Mouse (Mus musculus): ENCODE data around the gene Gm21981.

Gene Gm21981

DNA sequence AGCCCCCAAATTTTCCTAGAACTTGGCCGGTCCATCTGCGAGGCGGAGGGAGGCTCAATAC, at the start of gene Gm21981:
Gene Gm21981 (minus strand): TSS at position 14 of the 61 bp plus-strand sequence.
- in situ Hi-C loops (cut with MseI, MboI), result no loop called here

DNA sequence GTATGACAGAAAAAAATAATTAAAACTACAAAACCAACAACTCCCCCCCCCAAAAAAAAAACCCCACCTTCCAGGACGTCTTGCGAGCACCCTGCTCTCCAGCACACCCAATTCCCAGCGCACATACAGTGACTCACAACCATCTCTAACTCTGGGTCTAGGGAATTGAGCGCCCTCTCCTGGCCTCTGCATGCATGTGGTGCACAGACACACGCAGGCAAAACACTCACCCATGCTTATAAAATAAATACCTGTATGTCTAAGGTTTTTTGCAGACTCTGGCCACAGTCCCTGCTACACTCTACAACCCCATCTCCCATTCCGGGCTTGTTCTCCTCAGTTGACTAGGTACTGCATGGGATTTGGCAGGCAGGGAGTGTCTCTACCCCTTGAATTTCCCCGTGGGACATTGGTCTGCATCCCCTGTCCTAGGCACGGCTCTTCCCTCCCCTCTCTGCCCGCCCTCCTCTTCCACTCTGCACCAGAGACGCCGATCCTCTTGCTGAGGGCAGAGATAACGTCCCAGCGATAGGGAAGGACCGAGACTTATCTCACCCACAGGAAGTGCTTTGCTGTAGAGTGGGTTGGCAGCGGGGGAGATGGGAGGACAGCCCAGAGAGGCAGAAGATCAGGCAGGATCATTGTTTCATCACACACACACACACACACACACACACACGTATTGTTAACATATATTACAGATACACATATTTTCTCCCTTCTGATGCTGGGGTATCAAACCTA, 48.9 kb upstream of the Gm21981 start:
- in situ Hi-C loops (cut with MseI, MboI), result loop anchor here in 1 of 2 experiments (5.0 kb wide), 1 partner anchor 49 kb away; no protein-coding TSS in a partner anchor

DNA sequence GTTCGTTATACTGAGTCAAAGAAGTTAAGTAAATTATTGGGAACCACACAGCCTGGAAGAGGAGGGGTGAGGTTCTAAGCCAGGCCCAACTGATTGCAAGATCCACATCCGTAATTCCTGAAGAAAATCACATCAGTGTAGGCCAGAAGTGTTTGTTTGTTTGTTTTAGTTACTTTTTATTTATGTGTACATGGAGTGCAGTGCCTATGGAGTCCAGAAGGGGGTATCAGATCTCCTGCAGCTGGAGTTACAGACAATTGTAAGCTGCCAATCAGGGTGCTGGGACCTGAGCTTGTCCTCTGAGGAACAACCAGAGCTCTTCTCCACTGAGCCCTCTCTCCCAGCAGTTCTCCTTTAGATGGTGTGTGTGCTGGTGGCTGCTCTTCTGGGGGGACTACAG, 45.9 kb upstream of the Gm21981 start:
- in situ Hi-C loops (cut with MseI, MboI), result loop anchor here in 1 of 2 experiments (5.0 kb wide), 1 partner anchor 52 kb away; no protein-coding TSS in a partner anchor

DNA sequence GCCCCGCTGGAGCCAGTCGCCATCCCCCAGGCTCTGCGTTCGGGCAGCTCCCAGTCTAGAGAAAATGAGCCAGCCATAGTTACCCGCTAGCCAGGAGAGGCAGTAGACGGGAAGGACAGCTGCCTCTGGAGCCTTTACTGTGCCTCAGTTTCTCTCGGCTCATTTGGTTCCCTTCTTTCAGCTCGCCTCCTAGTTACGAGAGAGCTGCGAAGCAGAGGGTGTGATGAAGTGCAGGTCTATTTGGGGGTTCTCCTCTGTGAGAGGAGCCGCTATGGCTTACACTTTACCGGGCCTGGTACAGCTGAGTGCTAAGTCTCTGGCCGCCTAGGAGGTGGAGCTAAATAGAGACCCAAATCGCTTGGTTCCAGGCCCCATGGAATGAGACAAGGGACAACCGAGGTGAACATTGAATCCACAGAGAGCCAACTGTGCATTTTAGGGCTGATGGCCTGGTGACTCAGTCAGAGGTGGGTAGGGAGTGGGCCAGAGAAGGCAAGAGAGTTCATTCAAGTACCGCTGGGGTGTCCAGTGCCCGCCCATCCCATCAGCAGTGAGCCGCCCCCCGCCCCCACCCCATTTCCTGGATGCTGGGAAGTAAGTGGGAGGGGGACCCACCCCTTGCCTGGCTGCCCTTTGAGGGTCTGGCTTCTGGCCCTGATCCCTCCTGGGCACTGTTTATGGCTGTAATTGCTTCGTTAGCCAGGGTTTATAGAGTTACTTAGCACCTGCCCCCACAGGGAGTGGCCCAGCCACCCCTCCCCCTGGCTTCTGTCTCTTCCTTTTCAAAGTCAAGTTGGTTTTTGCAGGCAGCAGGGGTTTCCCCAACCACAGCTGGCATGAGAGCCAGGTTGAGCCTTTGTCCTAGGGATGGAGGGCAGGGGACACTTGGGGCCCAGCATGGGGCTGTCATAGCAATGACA, 44.9 kb upstream of the Gm21981 start:
- in situ Hi-C loops (cut with MseI, MboI), result no loop called here

DNA sequence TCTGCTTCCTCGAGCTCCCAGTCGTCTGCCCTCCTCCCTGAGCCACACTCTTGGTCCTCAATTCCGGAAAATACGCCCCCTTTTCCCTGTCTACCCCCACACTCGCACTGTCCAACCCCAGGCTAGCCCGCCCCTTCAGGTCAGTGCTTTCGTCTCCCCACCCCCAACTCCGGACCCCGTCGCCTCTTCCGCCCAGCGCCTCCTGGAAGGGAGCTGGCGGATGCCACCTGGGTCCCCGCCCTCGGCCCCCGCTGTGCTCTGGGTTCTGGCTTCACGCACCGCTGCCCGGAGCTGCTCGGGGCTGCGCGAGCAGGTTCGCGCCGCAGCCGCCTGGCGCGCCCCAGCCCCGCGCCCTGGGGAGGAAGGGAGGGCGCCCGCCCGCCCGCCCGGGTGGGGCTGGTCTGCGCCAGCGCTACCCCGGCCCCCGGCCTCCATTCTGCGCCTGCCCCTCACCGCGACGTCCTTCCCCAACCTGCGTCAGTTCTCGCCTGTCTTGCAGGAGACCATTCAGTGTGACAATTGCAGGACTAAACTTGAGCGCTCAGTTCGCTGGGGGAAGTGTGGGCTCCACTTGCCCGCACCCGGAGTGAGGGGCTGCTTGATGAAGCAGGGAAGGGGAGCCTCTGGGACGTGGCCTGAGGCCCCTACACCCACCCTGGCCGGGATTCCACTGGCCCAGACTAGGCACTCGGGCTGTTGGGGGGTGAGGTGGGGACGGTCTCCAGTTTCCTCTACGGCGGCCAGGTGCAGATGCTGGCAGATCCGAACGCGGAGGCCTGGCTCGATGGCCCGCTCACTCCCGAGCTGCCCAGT, 44.0 kb upstream of the Gm21981 start:
- in situ Hi-C loops (cut with MseI, MboI), result no loop called here

DNA sequence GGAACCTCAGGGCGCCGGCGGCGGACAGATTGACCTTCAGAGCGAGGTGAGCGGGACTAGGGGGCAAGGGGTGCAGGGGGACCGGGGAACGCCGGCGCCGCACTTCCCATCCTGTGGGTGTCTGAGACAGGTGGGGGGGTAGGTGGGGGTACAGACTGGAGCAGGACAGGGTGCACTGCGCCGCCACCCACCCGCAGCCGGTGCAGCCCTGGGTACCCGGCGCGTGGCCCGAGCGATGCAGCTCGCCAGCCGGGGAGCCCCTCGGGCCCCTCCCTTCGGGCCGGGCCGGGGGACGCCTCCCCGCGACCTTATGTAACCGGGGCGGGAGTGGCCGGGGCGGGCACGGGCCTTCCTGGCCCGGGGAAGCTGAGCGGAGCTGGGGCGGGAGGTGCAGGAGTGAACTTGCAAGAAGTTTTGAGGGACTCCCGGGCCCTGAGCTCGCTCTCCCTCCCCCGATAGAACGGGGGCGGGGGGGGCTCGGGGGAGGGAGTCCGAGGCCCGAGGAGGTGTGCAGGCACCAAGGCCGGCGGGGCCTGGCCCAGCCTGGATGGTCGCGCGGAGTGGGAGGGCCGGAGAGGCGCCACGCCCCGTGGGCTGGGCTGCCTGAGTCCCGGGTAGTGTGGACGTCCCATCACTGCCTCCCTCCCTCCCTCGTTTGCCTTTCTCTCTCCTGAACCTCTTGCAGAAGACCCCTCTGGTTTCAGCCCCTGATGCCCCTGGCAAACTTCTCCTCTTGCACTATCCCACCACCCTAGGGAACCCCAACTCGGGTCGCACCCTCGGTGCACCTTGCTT, 43.2 kb upstream of the Gm21981 start:
- in situ Hi-C loops (cut with MseI, MboI), result no loop called here

DNA sequence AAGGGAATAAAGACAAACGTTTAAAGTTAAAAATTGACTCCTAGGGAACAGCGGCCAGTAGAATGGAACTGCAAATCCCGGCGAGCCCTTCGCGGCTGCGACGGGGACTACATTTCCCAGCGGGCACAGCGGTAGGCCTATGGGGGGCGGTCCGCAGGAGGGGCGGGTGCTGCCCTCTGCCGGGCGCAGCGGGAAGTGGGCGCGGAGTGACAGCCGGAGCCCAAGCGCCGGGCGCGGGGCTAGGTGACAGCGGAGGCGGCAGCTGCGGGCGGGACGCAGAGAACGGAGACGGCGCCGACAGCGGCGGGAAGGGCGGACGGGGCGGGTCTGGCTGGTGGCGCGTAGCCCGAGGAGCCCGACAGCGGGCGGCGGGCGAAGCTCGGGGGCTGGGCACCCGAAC, 42.6 kb upstream of the Gm21981 start, which contains the start of gene Tfeb:
Gene Tfeb (plus strand): TSS at position 175 of the 400 bp plus-strand sequence.
- in situ Hi-C loops (cut with MseI, MboI), result no loop called here

DNA sequence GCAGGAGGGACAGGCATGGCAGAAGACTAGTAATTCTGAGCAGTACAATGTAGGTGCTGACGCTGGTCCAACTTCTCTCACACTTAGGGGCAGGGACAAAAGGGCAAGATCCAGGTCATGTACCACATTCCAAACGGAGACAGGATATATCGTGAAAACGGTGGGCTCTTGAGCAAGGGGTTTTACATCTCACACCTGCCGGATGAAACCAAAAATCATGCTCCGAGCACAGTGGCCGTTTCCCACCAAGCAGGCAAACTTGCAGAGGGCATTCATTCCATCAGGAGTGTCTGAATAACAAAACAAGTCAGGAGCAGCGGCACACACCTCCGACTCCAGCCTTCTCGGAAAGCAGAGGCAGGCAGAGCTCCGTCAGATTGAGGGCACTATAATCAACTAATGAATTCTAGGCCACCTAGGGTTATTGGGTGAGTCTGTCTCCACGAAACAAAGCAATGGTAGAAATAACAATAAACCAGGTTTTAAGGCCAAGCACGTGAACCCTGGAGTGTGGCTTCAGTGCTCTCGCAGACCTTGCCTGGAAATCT, 41.4 kb upstream of the Gm21981 start:
- in situ Hi-C loops (cut with MseI, MboI), result no loop called here

DNA sequence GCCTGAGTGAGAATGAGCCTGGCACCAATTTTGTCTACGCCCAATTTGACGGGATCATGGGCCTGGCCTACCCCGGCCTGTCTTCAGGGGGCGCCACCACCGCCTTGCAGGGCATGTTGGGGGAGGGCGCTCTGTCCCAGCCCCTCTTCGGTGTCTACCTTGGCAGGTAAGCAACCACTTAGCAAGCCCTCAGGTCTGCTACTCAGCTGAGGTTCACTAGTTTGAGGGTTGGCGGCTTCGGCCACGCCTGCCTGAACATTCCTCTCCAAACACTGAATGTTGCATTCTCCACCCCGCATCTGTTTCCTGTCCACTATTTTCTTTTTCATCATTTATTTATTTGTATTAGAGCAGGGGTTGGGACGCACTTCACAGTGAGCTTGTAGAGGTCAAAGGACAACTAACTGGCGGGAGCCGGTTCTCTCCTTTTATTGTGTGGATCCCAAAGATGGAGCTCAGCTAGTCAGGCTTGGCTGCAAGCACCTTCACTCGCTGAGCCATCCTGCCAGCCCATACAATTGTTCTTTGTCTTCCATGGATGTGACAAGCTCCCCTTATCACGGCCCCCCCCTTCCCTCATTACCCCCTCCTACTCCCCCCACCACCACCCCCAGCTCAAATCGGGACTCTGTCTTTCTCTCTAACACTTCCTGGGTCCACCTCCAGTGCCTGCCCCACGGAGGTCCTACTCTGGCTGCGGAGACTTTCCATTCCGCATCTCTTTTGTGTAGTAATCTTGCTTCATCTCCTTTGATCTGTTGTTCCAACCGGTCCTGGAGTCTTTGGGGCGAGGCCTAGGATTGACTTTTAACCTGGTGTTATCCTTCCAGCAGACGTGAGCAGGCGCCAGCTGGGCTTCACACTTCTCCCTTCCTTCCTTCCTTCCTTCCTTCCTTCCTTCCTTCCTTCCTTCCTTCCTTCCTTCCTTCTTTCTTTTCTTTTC, 36.6 kb upstream of the Gm21981 start:
- in situ Hi-C loops (cut with MseI, MboI), result no loop called here

DNA sequence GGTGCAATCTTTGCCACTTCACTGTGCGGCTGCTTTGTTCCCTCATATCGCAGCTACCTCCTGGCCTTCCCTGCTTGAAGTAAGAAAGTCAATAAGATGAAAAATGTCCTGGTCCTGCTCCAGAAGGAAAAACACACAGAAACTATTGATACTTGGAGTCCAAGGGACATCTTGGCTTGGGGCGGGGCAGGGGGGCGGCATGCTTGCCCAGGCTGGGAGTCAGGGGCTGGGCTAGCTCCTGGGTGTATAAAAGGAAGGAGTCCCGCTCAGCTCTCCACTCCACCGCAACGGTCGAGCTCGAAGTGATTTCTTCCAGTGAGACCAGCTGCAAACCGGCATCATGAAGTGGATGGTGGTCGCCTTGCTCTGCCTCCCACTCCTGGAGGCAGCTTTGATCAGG, 32.3 kb upstream of the Gm21981 start, which contains the start of gene Pgc:
Gene Pgc (plus strand): TSS at position 277 of the 400 bp plus-strand sequence.
- in situ Hi-C loops (cut with MseI, MboI), result no loop called here

DNA sequence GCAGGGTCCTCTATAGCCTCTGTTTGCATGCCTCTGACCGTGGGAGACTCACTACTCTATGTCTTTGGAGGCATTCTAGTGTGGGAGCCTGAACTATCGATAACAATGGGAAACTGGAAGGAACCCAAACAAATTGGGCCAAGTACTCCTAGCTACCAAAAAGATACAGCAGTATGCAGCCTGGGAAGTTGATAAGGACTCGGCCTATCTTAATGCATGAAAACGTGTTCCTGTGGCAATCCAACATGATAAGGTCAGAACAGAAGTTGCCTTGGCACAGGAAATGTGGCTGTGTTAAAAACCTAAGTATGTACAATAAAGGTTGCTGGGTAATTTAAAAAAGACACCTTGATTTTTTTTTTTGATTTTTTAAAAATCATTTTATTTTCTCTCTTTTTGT, 26.9 kb upstream of the Gm21981 start:
- in situ Hi-C loops (cut with MseI, MboI), result no loop called here

DNA sequence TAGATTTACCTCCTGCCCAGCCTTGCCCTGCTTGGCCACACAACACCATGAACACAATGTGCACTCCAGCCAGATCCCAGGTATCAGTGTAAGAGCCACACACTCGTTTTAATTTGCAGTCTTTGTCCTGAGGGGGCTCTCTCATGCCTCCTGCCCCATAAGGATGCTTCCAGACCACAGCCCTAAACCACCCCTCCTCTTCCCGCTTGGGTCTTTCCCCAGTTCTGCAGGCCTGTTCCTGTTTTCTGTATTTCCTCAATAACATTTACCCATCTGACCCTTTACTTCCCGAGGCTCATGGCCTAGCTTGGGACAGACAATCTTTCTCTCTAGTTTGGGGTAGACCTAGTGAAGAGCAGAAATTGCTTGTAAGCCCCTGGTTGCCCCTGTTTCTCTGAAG, 20.8 kb upstream of the Gm21981 start:
- in situ Hi-C loops (cut with MseI, MboI), result no loop called here

DNA sequence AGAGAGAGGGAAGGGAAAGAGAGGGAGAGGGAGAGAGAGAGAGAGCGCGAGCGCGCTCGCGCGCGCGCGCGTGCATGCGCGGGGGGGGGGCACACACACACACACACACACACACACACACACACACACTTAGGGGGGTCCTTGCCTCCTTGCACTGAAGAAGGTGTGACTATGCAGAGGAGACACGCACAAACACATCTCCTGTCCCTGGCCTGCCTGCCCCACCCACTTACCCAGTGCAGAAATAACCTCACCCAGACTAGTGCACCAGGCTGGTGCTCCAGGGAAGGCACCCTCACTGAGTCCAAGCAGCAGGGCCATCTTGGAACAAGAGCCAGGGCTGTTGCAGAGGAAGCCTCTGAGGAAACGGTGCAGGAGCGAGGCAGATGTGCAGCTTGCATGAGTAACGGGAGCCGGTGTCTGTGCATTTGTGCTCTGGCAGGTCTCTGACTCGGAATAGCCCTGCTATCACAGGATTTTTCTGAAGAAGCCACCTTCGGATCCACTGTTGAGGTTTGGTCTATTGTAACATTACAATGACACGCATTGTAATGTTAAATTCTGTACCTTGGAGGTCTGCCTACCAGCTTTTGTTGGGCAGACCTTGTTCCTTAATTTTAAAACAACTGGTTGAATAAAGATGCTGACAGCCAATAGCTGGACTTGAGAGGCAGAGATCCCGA, 18.8 kb upstream of the Gm21981 start:
- in situ Hi-C loops (cut with MseI, MboI), result no loop called here

DNA sequence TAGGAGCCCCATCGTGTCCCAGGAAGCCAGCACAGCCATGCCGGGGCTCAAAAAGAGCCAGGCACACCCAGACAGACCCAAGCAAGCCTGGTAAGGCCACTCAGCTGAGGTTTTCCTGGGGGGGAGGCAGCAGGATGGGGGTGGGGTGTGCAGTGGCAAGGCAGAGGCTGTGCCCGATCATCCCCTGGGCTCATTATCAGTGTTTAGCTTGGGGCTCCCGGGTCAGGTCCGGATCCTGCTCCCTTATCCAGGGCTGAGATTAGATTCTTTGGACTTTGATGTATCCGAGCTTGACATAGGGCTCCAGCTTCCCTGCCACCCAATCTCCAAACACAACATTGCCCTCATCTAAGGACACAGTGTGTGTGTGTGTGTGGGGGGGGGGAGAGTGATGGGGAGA, 17.6 kb upstream of the Gm21981 start:
- in situ Hi-C loops (cut with MseI, MboI), result no loop called here

DNA sequence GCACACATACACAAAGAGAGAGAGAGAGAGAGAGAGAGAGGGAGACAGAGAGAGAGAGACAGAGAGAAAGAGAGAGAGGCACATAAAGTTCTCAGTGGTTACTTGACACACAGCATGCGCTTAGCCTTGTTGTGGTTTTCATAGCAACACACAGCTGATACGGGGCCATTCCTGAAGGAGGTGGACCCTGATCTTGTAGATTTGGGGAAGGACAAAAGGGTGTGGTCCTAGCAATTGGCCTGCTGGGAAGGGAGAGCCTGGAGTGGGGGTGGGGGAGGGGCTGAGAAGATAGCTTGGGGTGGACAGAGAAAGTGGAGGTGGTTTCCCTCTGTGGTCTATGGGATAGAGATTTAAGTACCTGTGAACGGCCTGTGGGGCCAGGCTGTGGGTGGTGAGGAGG, 15.8 kb upstream of the Gm21981 start:
- in situ Hi-C loops (cut with MseI, MboI), result no loop called here

DNA sequence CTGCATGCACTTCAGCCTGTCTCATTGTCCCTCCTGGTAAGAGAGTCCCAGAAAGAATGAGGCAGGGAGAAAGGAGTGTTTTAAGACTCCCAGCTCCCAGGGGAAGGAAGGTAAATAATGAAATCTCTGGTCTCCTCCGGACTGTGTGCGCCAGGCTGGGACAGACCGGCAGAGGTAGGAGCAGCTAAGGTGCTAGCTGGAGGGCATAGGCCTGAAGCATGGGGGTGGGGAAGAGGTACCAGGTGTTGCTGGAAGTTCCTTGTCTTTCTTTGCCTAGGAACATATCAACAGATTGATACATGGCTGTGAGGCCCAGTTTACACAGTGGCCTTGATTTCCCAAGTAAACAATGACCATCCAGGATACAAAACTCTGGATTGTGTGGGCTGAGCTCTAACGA, 14.7 kb upstream of the Gm21981 start:
- in situ Hi-C loops (cut with MseI, MboI), result no loop called here

DNA sequence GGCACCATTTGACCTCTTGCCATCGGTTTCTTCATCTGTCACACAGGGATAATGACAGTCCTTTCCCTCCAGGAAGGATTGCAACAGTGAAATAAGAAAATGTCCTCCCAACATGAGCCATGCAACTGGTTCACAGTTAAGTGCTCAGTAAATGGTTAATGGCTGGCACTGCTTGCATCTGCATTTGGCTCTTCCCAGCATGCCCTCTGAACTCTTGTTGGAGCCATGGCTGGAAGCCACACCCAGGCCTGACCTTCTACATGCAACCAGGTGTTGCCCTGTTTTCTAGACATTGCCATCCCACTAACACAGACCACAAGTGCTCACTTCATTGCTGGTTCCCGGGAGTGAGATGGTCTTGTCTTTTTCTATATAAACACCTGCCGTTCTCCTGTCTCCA, 13.7 kb upstream of the Gm21981 start:
- in situ Hi-C loops (cut with MseI, MboI), result no loop called here

DNA sequence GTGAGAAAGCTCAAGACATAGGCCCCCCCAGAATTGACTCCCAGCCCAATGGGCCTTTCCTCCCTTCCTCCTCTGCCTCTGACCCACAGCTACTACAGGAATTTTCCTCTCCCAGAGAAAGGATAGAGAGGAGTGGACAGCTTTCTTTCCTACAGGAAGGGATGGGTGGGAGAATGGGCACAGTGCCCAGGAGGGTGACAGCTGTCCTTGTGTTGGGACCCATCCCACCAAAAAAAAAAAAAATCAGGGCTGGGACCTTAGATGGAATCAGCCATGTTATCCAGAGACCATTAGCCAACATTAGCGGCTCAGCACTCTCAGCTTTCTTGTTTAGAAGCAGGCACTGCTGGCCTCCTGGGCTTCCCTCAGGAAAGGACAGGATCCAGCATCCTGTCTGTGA, 11.9 kb upstream of the Gm21981 start:
- in situ Hi-C loops (cut with MseI, MboI), result no loop called here

DNA sequence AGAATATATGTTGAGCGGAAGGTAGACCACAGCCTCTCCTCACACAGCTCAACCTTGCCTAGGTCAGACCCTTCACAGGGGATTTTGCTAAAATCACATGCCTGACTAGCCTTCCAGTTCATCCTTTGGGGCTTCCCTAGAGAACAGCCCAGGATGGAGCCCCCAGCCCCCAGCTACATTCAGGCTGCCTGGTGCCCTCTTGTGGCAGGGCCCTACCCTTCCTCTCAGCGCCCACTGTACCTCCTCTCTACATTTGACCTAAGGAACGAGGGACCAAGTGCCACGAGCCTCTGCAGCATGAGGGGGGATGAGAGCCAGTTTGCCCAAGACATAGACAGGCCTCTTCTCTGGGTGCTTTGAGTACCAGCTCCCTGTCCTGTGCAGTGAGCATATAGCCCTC, 10.4 kb upstream of the Gm21981 start:
- in situ Hi-C loops (cut with MseI, MboI), result no loop called here

DNA sequence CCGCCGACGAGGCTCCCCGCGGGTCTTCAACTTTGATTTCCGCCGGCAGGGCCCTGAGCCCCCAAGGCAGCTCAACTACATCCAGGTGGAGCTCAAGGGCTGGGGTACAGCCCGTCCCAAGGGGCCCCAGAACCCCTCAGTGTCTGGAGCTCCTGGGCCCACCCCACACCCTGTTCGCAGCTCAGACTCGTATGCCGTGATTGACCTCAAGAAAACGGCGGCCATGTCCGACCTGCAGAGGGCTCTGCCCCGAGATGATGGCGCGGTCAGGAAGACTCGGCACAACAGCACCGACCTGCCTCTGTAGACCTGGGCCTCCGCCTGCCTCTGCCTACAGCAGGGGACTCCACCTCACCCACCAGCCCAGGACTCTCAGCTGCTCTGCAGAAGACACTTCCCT, 9.3 kb upstream of the Gm21981 start:
- in situ Hi-C loops (cut with MseI, MboI), result no loop called here
